Mouse (Mus musculus): ENCODE measurements at regions not wholly inside any gene's neighbourhood (a gene's known extent, or its start where the extent isn't known, plus 50 kb on each side); places are given as distances from the start of the nearest gene placed in this dataset.
A peak's percentile ranks its signal among the peaks of the same experiment; 100 is the strongest.

DNA sequence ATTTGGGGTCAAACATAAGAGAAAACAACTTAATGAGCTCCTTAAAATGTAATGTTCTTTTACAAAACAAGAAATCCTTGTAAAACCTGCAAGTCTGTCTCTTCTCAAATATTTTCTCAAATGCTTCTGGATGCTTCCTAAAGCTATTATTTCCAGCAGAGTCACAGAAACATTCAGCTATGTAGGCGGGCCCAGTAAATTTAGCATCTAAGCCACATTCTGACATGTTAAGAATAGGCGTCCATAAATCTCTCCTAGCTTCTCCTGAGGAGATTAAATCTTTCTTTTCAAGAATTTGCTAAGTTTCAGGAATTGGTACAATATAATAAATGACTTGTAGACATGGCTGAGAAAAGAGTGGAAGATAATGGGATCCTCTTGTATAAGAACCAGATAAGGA lies 858.9 kb upstream of the Stxbp6 start:
- TF ChIP-seq CTCF (IDR thresholded peaks at IDR 0.05; ENCODE audit: extremely low read depth, insufficient read depth, low read length) (no peak), POLR2A (IDR thresholded peaks at IDR 0.05; ENCODE audit: extremely low read depth, insufficient read depth, low read length) (no peak)
- Histone ChIP-seq H3K4me1 (ENCODE audit: control insufficient read depth, insufficient read depth, low read length) (peaks cover 2% of the 10 kb centered on the region; the same call in 1 of the 2 replicates), H3K4me3 (ENCODE audit: insufficient read depth, low read length) (no peak overlapping the region), H3K27ac (ENCODE audit: insufficient read depth, low read length) (no peak overlapping the region)

DNA sequence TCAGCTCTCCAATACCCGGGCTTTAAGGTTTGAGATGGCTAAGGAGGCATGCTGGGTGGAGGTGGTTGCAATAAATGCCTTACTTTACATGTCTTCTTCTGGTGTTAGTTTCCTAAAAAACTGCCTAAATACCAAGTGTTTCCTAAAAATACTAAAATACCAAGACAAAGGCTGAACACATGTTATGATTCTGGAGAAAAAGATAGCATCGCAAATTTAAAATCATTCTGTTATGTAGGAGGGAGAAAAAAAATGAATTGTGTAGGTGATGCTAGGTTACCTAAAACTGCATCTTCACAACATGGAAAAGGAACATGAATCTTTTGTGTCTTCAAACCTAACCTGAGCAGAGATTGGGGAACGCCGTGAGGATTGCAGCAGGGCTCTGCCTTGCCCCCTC lies 857.7 kb upstream of the Stxbp6 start:
- H3K4me1 ChIP-seq (ENCODE audit: control insufficient read depth, insufficient read depth, low read length) = peaks cover 2% of the 10 kb centered on the region; the same call in 1 of the 2 replicates
- H3K4me3 ChIP-seq (ENCODE audit: insufficient read depth, low read length) = no peak overlapping the region
- H3K27ac ChIP-seq (ENCODE audit: insufficient read depth, low read length) = peak overlapping the region; percentile 94
- TF ChIP-seq POLR2A (IDR thresholded peaks at IDR 0.05; ENCODE audit: extremely low read depth, insufficient read depth, low read length) (no peak), CTCF (IDR thresholded peaks at IDR 0.05; ENCODE audit: extremely low read depth, insufficient read depth, low read length) (no peak)

DNA sequence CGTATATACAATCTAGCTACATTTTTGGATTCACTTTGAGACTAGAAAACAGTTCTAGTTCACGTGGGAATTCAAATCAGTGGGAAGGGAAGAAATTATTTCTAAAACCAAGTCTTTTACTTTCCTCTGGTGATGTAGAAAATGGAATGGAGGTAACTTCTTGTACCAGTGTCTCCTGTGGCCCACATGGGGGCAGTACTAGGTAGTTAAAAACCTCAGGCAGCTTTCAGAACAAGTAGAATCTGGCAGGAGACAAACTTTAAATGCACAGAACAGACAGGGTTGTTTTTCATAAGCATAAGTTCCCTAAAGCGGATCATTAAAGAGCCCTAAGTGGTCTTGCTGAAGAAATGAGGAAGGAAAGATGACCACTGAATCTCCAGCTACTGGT lies 855.2 kb upstream of the Stxbp6 start:
- TF ChIP-seq CTCF (IDR thresholded peaks at IDR 0.05; ENCODE audit: extremely low read depth, insufficient read depth, low read length) (peak; percentile 51; the same call in 1 of the 2 replicates), POLR2A (IDR thresholded peaks at IDR 0.05; ENCODE audit: extremely low read depth, insufficient read depth, low read length) (no peak)
- Histone ChIP-seq H3K4me3 (ENCODE audit: insufficient read depth, low read length) (no peak overlapping the region), H3K4me1 (ENCODE audit: control insufficient read depth, insufficient read depth, low read length) (peaks cover 2% of the 10 kb centered on the region; the same call in 1 of the 2 replicates), H3K27ac (ENCODE audit: insufficient read depth, low read length) (no peak overlapping the region)

DNA sequence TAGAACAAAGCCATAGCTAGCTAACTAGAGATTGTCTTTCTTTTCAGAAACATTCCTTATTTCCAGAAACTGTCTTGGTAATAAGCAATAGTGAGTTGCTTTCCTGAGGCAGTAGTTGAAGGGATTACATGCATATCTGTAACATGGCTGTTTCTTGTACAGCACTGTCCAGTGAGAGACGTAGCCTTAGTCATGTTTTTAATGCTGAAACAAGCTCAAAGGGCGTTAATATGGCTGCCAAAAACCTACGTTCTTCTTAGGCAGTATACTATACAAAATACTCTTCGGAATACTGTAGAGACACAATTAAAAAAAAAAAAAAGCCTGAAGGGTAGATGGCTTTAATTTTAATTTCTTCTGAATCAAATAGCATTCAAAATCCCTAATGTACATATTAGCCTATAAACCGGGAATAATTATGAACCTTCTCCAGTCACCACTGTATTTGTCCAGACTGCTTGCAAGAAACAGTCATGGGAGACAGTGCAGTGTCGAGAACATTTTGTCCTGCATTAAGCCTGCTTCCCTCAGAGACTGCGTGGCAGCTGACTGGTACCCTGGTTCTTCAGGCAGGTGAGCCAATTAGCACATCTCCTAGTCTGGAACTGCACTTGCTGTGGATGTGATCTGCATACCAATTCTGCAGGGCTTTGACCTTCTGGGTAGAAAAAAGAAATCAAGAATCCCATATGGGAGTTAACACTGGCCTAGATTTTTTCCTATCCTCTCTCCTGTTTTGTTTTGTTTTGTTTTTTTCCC lies 854.7 kb upstream of the Stxbp6 start:
- Histone ChIP-seq H3K4me1 (ENCODE audit: control insufficient read depth, insufficient read depth, low read length) (peaks cover 2% of the 10 kb centered on the region; the same call in 1 of the 2 replicates), H3K27ac (ENCODE audit: insufficient read depth, low read length) (no peak overlapping the region), H3K4me3 (ENCODE audit: insufficient read depth, low read length) (no peak overlapping the region)
- TF ChIP-seq POLR2A (IDR thresholded peaks at IDR 0.05; ENCODE audit: extremely low read depth, insufficient read depth, low read length) = no peak
- TF ChIP-seq CTCF (IDR thresholded peaks at IDR 0.05; ENCODE audit: extremely low read depth, insufficient read depth, low read length) = no peak

All from cortical plate, adult 2 months (tissue).